Mouse (Mus musculus) lung, postnatal 0 days (tissue): ENCODE measurements around the gene Aff3. TPM values are rescaled to one million over a fixed set of nuclear protein-coding genes. Genes with fewer than 3 reads are reported as not detected.

Source experiments
- ATAC-seq: fragments of 200-750 bp; cut with Nextera tagmentation; 2 replicates; pipeline ENCODE4 v1.8.0; 2017; ENCODE audit warnings: moderate library complexity
- DNase-seq: peaks from one replicate; pipeline ENCODE4 v3.0.0-alpha.2; 2016; ENCODE audit warnings: low spot score
- H3K27ac ChIP-seq: fragments of 300-500 bp; sonication (generic); 2 replicates; pipeline ENCODE4 v1.5.1; 2014; ENCODE audit warnings: antibody characterized with exemption, mild to moderate bottlenecking, low read length, mixed read lengths
- H3K27me3 ChIP-seq: fragments of 300-500 bp; sonication (generic); replicated peaks from 2 replicates; pipeline ENCODE4 v1.6.1; 2014; ENCODE audit warnings: low read length, mixed read lengths; ENCODE audit not compliant: insufficient read depth
- H3K36me3 ChIP-seq: fragments of 300-500 bp; sonication (generic); 2 replicates; pipeline ENCODE4 v1.6.1; 2014; ENCODE audit warnings: low read length, mixed read lengths; ENCODE audit not compliant: insufficient read depth
- H3K4me1 ChIP-seq: fragments of 300-500 bp; sonication (generic); 2 replicates; pipeline ENCODE4 v1.6.1; 2014; ENCODE audit warnings: antibody characterized with exemption, low read depth, low read length, mixed read lengths; ENCODE audit not compliant: insufficient read depth
- H3K4me2 ChIP-seq: fragments of 300-500 bp; sonication (generic); replicated peaks from 2 replicates; pipeline ENCODE4 v1.6.1; 2014; ENCODE audit warnings: low read depth, mild to moderate bottlenecking, low read length, moderate library complexity, mixed read lengths
- H3K4me3 ChIP-seq: fragments of 300-500 bp; sonication (generic); 2 replicates; pipeline ENCODE4 v1.5.1; 2014; ENCODE audit warnings: low read depth, low read length
- H3K9ac ChIP-seq: fragments of 300-500 bp; sonication (generic); replicated peaks from 2 replicates; pipeline ENCODE4 v1.6.1; 2014; ENCODE audit warnings: low read depth, mild to moderate bottlenecking
- H3K9me3 ChIP-seq: fragments of 300-500 bp; sonication (generic); 2 replicates; pipeline ENCODE4 v1.6.1; 2016; ENCODE audit warnings: low read length, mixed read lengths
- CTCF ChIP-seq: IDR thresholded peaks from 2 replicates; pipeline ENCODE4 v1.5.1; 2016; ENCODE audit warnings: antibody characterized with exemption, mild to moderate bottlenecking
- EP300 ChIP-seq: IDR thresholded peaks from 2 replicates; pipeline ENCODE4 v1.6.1; 2016; ENCODE audit warnings: antibody characterized with exemption, mild to moderate bottlenecking, control low read depth
- WGBS: fragments of 180-500 bp; shearing (Covaris S2); extraction: QIAGEN DNeasy Blood & Tissue Kit; methylation state at CpG from one replicate; pipeline ENCODE4 v1.1.7; 2014; 5-methylcytosine and 5-hydroxymethylcytosine counted together
- polyA plus RNA-seq: library from polyadenylated mRNA; unstranded; fragments of >200 nt; fragmentation: Nextera tagmentation; extraction: Ambion mirVana; gene quantifications from 2 replicates; pipeline ENCODE4 v1.2.1, GENCODE M21; 2015

Gene Aff3
- polyA plus RNA-seq, 1 experiment from 2014 or later = 5.9 TPM

DNA sequence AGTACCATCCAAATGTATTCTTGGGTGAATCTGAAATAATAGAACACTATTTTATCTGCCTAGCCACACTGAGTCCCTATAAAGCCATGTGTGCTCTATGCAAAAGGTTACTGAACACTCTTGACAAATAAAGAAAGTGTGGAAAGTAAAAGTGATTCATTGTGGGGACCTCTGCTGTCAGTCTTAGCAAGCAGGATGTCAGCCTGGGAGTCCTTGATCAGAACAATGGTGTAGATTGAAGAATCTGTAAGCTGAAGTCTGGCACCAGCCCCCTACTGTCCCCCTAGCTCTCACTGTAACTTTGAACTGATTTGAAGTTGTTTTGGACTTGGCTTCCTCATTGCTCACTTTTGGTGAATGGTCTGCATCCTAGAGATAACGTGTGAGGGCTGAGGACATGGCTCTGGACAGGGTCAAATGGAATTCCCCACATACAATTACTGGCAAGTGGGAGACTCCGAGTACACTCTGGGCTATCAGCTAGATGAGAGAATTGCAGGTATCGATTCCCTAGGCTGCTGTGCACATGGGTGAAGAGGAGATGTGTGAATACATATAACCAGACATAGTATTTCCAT is 2.0 kb downstream of the Aff3 start:
- Histone ChIP-seq H3K4me2 (no peak overlapping the region), H3K4me3 (no peak overlapping the region), H3K27ac (no peak overlapping the region), H3K36me3 (no peaks in the 10 kb centered on the region), H3K9me3 (no peaks in the 10 kb centered on the region), H3K27me3 (no peaks in the 10 kb centered on the region), H3K9ac (no peak overlapping the region), H3K4me1 (no peaks in the 10 kb centered on the region; the same call in 1 of the 2 replicates)
- WGBS = 59% methylated on average over 3 of the region's 3 CpGs
- no peak; the same call in 1 of the 2 replicates for TF ChIP-seq CTCF
- TF ChIP-seq EP300 = no peak
- no peak for DNase-seq
- ATAC-seq = no peak

- TF ChIP-seq EP300 = no peak
- no peak for TF ChIP-seq CTCF
- no peak overlapping the region for H3K9ac ChIP-seq
- H3K9me3 ChIP-seq = no peaks in the 10 kb centered on the region
- ATAC-seq = no peak
- H3K4me1 ChIP-seq = no peaks in the 10 kb centered on the region
- no peak overlapping the region for H3K4me3 ChIP-seq
- no peaks in the 10 kb centered on the region for H3K36me3 ChIP-seq
- no peak for DNase-seq
- H3K27me3 ChIP-seq = no peaks in the 10 kb centered on the region
- no peak overlapping the region for H3K4me2 ChIP-seq
- WGBS = 83% methylated on average over 4 of the region's 4 CpGs
- no peak overlapping the region for H3K27ac ChIP-seq
These were observed 5.7 kb downstream of the Aff3 start for GRCm38 (mm10) chr1:38658933-38659553.

DNA sequence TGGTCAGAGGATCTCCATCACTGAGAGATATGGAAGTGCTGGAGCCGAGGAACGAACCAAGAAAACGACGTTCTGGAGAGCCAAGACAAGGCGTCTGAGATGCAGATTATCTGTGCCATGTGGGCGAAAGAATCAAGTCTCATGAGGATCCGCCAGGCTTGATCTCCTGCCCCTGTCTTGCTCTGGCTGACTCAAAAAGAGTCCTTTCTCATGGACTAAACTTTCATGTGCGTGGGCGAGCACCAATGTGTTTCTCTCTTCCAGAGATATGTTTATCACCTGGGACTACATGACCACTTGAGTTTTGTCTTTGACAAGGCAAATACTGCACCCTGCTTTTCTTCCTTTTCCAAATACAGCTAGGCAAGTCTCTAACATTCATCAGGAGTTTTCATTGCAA is 6.4 kb downstream of the Aff3 start:
- no peaks in the 10 kb centered on the region for H3K9me3 ChIP-seq
- TF ChIP-seq EP300 (no peak), CTCF (no peak)
- no peak overlapping the region for H3K27ac ChIP-seq
- 75% methylated on average over 9 of the region's 9 CpGs for WGBS
- H3K36me3 ChIP-seq = no peaks in the 10 kb centered on the region
- ATAC-seq (no peak), DNase-seq (no peak)
- H3K4me1 ChIP-seq = no peaks in the 10 kb centered on the region
- H3K4me2 ChIP-seq = no peak overlapping the region
- no peak overlapping the region for H3K9ac ChIP-seq
- no peak overlapping the region for H3K4me3 ChIP-seq
- no peaks in the 10 kb centered on the region for H3K27me3 ChIP-seq

GRCm38 (mm10) chr1:38657606-38658005 is 7.1 kb downstream of the Aff3 start:
- H3K27me3 ChIP-seq = no peaks in the 10 kb centered on the region
- no peak overlapping the region for H3K4me3 ChIP-seq
- no peak for DNase-seq
- H3K9ac ChIP-seq = no peak overlapping the region
- no peak overlapping the region for H3K4me2 ChIP-seq
- no peak for TF ChIP-seq CTCF
- TF ChIP-seq EP300 = no peak
- WGBS = 55% methylated on average over 7 of the region's 7 CpGs
- no peaks in the 10 kb centered on the region for H3K4me1 ChIP-seq
- H3K9me3 ChIP-seq = no peaks in the 10 kb centered on the region
- H3K27ac ChIP-seq = no peak overlapping the region
- no peaks in the 10 kb centered on the region for H3K36me3 ChIP-seq
- no peak for ATAC-seq

GRCm38 (mm10) chr1:38654981-38655540 is 9.7 kb downstream of the Aff3 start:
- no peaks in the 10 kb centered on the region for H3K27me3 ChIP-seq
- H3K4me3 ChIP-seq = no peak overlapping the region
- no peak for DNase-seq
- no peak overlapping the region for H3K27ac ChIP-seq
- WGBS = 94% methylated on average over 5 of the region's 5 CpGs
- no peaks in the 10 kb centered on the region for H3K4me1 ChIP-seq
- no peak for ATAC-seq
- H3K36me3 ChIP-seq = no peaks in the 10 kb centered on the region
- H3K4me2 ChIP-seq = no peak overlapping the region
- no peaks in the 10 kb centered on the region for H3K9me3 ChIP-seq
- TF ChIP-seq EP300 (no peak), CTCF (no peak)
- no peak overlapping the region for H3K9ac ChIP-seq

GRCm38 (mm10) chr1:38650031-38650430 is 14.7 kb downstream of the Aff3 start:
- H3K4me2 ChIP-seq = no peak overlapping the region
- no peak for DNase-seq
- no peaks in the 10 kb centered on the region for H3K9me3 ChIP-seq
- whole genome bisulfite sequencing = 74% methylated on average over 7 of the region's 7 CpGs
- H3K4me1 ChIP-seq = no peaks in the 10 kb centered on the region; the same call in 1 of the 2 replicates
- no peak overlapping the region for H3K27ac ChIP-seq
- TF ChIP-seq EP300 = no peak
- H3K36me3 ChIP-seq = no peaks in the 10 kb centered on the region
- H3K9ac ChIP-seq = no peak overlapping the region
- no peak for ATAC-seq
- no peaks in the 10 kb centered on the region for H3K27me3 ChIP-seq
- no peak overlapping the region for H3K4me3 ChIP-seq
